In genomic region chr8:120558162-120558561, GRCm38 (mm10) we compare ENCODE assay signal across 15 mouse cellular contexts. TPM values are rescaled to one million over a fixed set of nuclear protein-coding genes. Genes with fewer than 3 reads are reported as not detected.
DNase-seq lines count a peak whose midpoint lies in the region; ATAC-seq and TF ChIP-seq lines count a peak whose summit lies in the region.
"Had no signal": no experiment of that assay in that cellular context is flagged by ENCODE, and none has a peak within 500 bp of the region (broad histone marks: within the 10 kb centered on the region; RNA-seq: fewer than 3 reads in every experiment).

No protein-coding gene starts in this region.

- peak; percentile 58 to 70 for DNase-seq in cerebellum, postnatal 25 days
- DNase-seq in cerebellum, adult 8-10 months, result no peak
- DNase-seq in layer of hippocampus, adult 2 months (ENCODE audit: low spot score in 2 of 2), result no peak
- DNase-seq in layer of hippocampus, postnatal 14 days (ENCODE audit: low spot score in 2 of 2), result no peak
- DNase-seq in forebrain, embryonic 14.5 days (ENCODE audit: low spot score), result no peak
- DNase-seq in gastrocnemius, postnatal 25 days, result no peak
- DNase-seq in urinary bladder, postnatal 4 days (ENCODE audit: low spot score in 2 of 2), result no peak
- DNase-seq: adrenal gland, postnatal 10 days; B cell, adult 2 months; heart, postnatal 36 days; kidney, adult 2 months; kidney, postnatal 4 days; lung, embryonic 14.5 days had no signal

- no peaks in the 10 kb centered on the region for H3K9me3 ChIP-seq in E14TG2a.4 (ENCODE audit: low read length)
- no peaks in the 10 kb centered on the region for H3K9me3 ChIP-seq in forebrain, embryonic 14.5 days (replicated peaks; ENCODE audit: control insufficient read depth, low read length)
- H3K9me3 ChIP-seq: neural tube, embryonic 12.5 days had no signal

- H3K27ac ChIP-seq in layer of hippocampus, adult 2 months, result peak overlapping the region; percentile 97
- H3K27ac ChIP-seq in forebrain, embryonic 14.5 days (ENCODE audit: low read depth, low read length), result peak overlapping the region; percentile 86

- H3K4me1 ChIP-seq in E14TG2a.4 (replicated peaks; ENCODE audit: low read depth, low read length), result peaks cover 100% of the 10 kb centered on the region
- H3K4me1 ChIP-seq in forebrain, embryonic 14.5 days (ENCODE audit: control insufficient read depth, insufficient read depth, low read length), result peaks cover 82% of the 10 kb centered on the region

- H3K36me3 ChIP-seq in E14TG2a.4 (ENCODE audit: insufficient read depth, low read length), result peaks cover 98% of the 10 kb centered on the region
- peaks cover 23% of the 10 kb centered on the region for H3K36me3 ChIP-seq in forebrain, embryonic 14.5 days (ENCODE audit: control insufficient read depth, insufficient read depth, low read length)

- no peak overlapping the region for H3K4me2 ChIP-seq in forebrain, embryonic 14.5 days (ENCODE audit: low read length)
- H3K4me2 ChIP-seq: lung, embryonic 14.5 days had no signal

- ATAC-seq in forebrain, embryonic 14.5 days, result no peak

- no peak for TF ChIP-seq CTCF in layer of hippocampus, adult 2 months (conservative IDR thresholded peaks at IDR 0.05)
- TF ChIP-seq CTCF in E14TG2a.4 (conservative IDR thresholded peaks at IDR 0.05; ENCODE audit: low read length), result no peak

- H3K9ac ChIP-seq in forebrain, embryonic 14.5 days (ENCODE audit: low read length), result no peak overlapping the region
- H3K9ac ChIP-seq: lung, embryonic 14.5 days had no signal

- no peaks in the 10 kb centered on the region for H3K27me3 ChIP-seq in E14TG2a.4 (ENCODE audit: insufficient read depth, low read length)
- no peaks in the 10 kb centered on the region for H3K27me3 ChIP-seq in forebrain, embryonic 14.5 days (replicated peaks; ENCODE audit: control insufficient read depth, insufficient read depth, low read length)
- H3K27me3 ChIP-seq: neural tube, embryonic 12.5 days had no signal

- 55% methylated on average over 4 of the region's 4 CpGs for WGBS in forebrain, embryonic 14.5 days

- no peak overlapping the region; the same call in 1 of the 2 replicates for H3K4me3 ChIP-seq in layer of hippocampus, adult 2 months
- peak overlapping the region; percentile 13; the same call in 1 of the 2 replicates for H3K4me3 ChIP-seq in E14TG2a.4 (replicated peaks; ENCODE audit: low read length)
- no peak overlapping the region for H3K4me3 ChIP-seq in forebrain, embryonic 14.5 days (ENCODE audit: low read depth, low read length)
- H3K4me3 ChIP-seq: neural tube, embryonic 12.5 days had no signal

RNA-seq across cellular contexts. Expression of gene Gins2, which starts 30.9 kb away (rescaled TPM):
- total RNA-seq in layer of hippocampus, adult 2 months (2021), result 1 to 10 TPM; 5.2 to 6.2 TPM
- 1 to 10 TPM; 2.0 to 3.4 TPM for total RNA-seq in layer of hippocampus, postnatal 14 days (2021)
- 33.4 and 44.1 TPM in 2 replicates for polyA plus RNA-seq in forebrain, embryonic 14.5 days (2014; fragmentation: Nextera tagmentation; extraction: Ambion mirVana)
- 1 to 10 TPM; 1.0 to 1.3 TPM for total RNA-seq in gastrocnemius, postnatal 25 days (2021)

Comparison
In these comparisons a context has a peak if more than half of its experiments do, and no peak if none do; other contexts are left out.
1. DNase-seq: peak in cerebellum, postnatal 25 days (2 of 2); none in cerebellum, adult 8-10 months (single experiment), layer of hippocampus, adult 2 months (0 of 2), layer of hippocampus, postnatal 14 days (0 of 2), forebrain, embryonic 14.5 days (single experiment), gastrocnemius, postnatal 25 days (single experiment) and urinary bladder, postnatal 4 days (0 of 2).